Mouse (Mus musculus) MEL (cell line): ENCODE data around the gene Tesmin. TPM values are rescaled to one million over a fixed set of nuclear protein-coding genes. Genes with fewer than 3 reads are reported as not detected.
A peak's percentile ranks its signal among the peaks of the same experiment; 100 is the strongest.

Experiments
- DNase-seq: peaks from one replicate; pipeline ENCODE4 v3.0.0; 2011; ENCODE audit warnings: low read depth, low spot score
- H3K27ac ChIP-seq: 2 replicates; pipeline ENCODE4 v1.5.1; 2012; ENCODE audit warnings: low read depth, mild to moderate bottlenecking, control low read depth, low read length, moderate library complexity; ENCODE audit not compliant: control insufficient read depth
- H3K27me3 ChIP-seq, 2 experiments: fragments of 150-350 bp in 1 of 2; sonication (generic) in 1 of 2; 2 replicates each; pipeline ENCODE4 v1.6.1; 2012; ENCODE audit warnings: low read length in 2 of 2, mild to moderate bottlenecking in 2 of 2, improper control_type of control experiment in 1 of 2, moderate library complexity in 1 of 2; ENCODE audit not compliant: insufficient read depth in 2 of 2, control insufficient read depth in 1 of 2
- H3K36me3 ChIP-seq, 2 experiments: 2 replicates each; pipeline ENCODE4 v1.6.1; 2012 to 2014; ENCODE audit warnings: low read length in 2 of 2, improper control_type of control experiment in 1 of 2, inconsistent platforms in 1 of 2, mild to moderate bottlenecking in 1 of 2; ENCODE audit not compliant: insufficient read depth in 2 of 2, control insufficient read depth in 1 of 2
- H3K4me1 ChIP-seq, 2 experiments: fragments of 150-350 bp in 1 of 2; sonication (generic) in 1 of 2; 2 replicates each; pipeline ENCODE4 v1.6.1; 2012; ENCODE audit warnings: low read length in 2 of 2, improper control_type of control experiment in 1 of 2, mild to moderate bottlenecking in 1 of 2; ENCODE audit not compliant: insufficient read depth in 2 of 2, control insufficient read depth in 1 of 2
- H3K4me3 ChIP-seq, 2 experiments: fragments of 150-350 bp in 1 of 2; sonication (generic) in 1 of 2; 2 replicates each; pipeline ENCODE4 v1.5.1; 2012; ENCODE audit warnings: low read depth in 2 of 2, low read length in 2 of 2, mild to moderate bottlenecking in 2 of 2, moderate library complexity in 2 of 2, control low read depth in 1 of 2, improper control_type of control experiment in 1 of 2; ENCODE audit not compliant: control insufficient read depth in 1 of 2, insufficient read depth in 1 of 2
- H3K79me2 ChIP-seq: 2 replicates; pipeline ENCODE4 v1.6.1; 2012; ENCODE audit warnings: mild to moderate bottlenecking, low read length, moderate library complexity; ENCODE audit not compliant: control insufficient read depth, poor library complexity, insufficient read depth
- H3K9ac ChIP-seq: 2 replicates; pipeline ENCODE4 v1.6.1; 2012; ENCODE audit warnings: low read depth, mild to moderate bottlenecking, control low read depth, low read length, moderate library complexity; ENCODE audit not compliant: control insufficient read depth, poor library complexity, severe bottlenecking
- H3K9me3 ChIP-seq: fragments of 150-350 bp; sonication (generic); replicated peaks from 2 replicates; pipeline ENCODE4 v1.6.1; 2012; ENCODE audit warnings: mild to moderate bottlenecking, low read length, improper control_type of control experiment, moderate library complexity; ENCODE audit not compliant: insufficient read depth
- BHLHE40 ChIP-seq: IDR thresholded peaks from 2 replicates; pipeline ENCODE4 v1.6.1; 2012; ENCODE audit warnings: low read depth, mild to moderate bottlenecking, inconsistent platforms, low read length, improper control_type of control experiment, borderline replicate concordance
- CHD1 ChIP-seq: IDR thresholded peaks from 2 replicates; pipeline ENCODE4 v1.6.1; 2012; ENCODE audit warnings: low read depth, mild to moderate bottlenecking, inconsistent platforms, low read length, improper control_type of control experiment
- CTCF ChIP-seq, 3 experiments: IDR thresholded peaks in 2 of 3; conservative IDR thresholded peaks in 1 of 3; 2 replicates each; pipeline ENCODE4 v1.5.1; 2011 to 2012; ENCODE audit warnings: low read length in 3 of 3, low read depth in 2 of 3, mild to moderate bottlenecking in 2 of 3, improper control_type of control experiment in 1 of 3, inconsistent platforms in 1 of 3, mixed read lengths in 1 of 3, moderate library complexity in 1 of 3; ENCODE audit not compliant: control insufficient read depth in 1 of 3, insufficient read depth in 1 of 3, poor library complexity in 1 of 3, severe bottlenecking in 1 of 3
- EP300 ChIP-seq, 2 experiments: IDR thresholded peaks; 2 replicates each; pipeline ENCODE4 v1.6.1; 2011; ENCODE audit warnings: improper control_type of control experiment in 2 of 2, low read length in 2 of 2, low read depth in 1 of 2, mild to moderate bottlenecking in 1 of 2
- ETS1 ChIP-seq: IDR thresholded peaks from 2 replicates; pipeline ENCODE4 v1.6.1; 2012; ENCODE audit warnings: low read depth, mild to moderate bottlenecking, inconsistent platforms, low read length, improper control_type of control experiment, moderate library complexity
- GABPA ChIP-seq: IDR thresholded peaks from 2 replicates; pipeline ENCODE4 v1.6.1; 2012; ENCODE audit warnings: low read depth, mild to moderate bottlenecking, inconsistent platforms, low read length, improper control_type of control experiment, moderate library complexity
- HCFC1 ChIP-seq: IDR thresholded peaks from 2 replicates; pipeline ENCODE4 v1.6.1; 2012; ENCODE audit warnings: low read depth, mild to moderate bottlenecking, inconsistent platforms, low read length, improper control_type of control experiment, moderate library complexity
- MAX ChIP-seq: IDR thresholded peaks from 2 replicates; pipeline ENCODE4 v1.6.1; 2011; ENCODE audit warnings: low read length, improper control_type of control experiment
- MAZ ChIP-seq: IDR thresholded peaks from 2 replicates; pipeline ENCODE4 v1.6.1; 2012; ENCODE audit warnings: low read depth, mild to moderate bottlenecking, inconsistent platforms, low read length, improper control_type of control experiment
- MEF2A ChIP-seq: IDR thresholded peaks from 2 replicates; pipeline ENCODE4 v1.6.1; 2014; ENCODE audit warnings: low read depth, mild to moderate bottlenecking, inconsistent platforms, low read length, improper control_type of control experiment; ENCODE audit not compliant: poor library complexity, insufficient replicate concordance, severe bottlenecking; ENCODE audit errors: extremely low read depth
- MYB ChIP-seq: IDR thresholded peaks from 2 replicates; pipeline ENCODE4 v1.6.1; 2011; ENCODE audit warnings: mild to moderate bottlenecking, low read depth, low read length, improper control_type of control experiment
- NELFE ChIP-seq: IDR thresholded peaks from 2 replicates; pipeline ENCODE4 v1.6.1; 2011; ENCODE audit warnings: low read depth, low read length, improper control_type of control experiment
- NRF1 ChIP-seq: IDR thresholded peaks from 2 replicates; pipeline ENCODE4 v1.6.1; 2014; ENCODE audit warnings: low read depth, mild to moderate bottlenecking, inconsistent platforms, low read length, improper control_type of control experiment, moderate library complexity; ENCODE audit not compliant: poor library complexity, insufficient read depth, severe bottlenecking
- POLR2A ChIP-seq, 2 experiments: IDR thresholded peaks; 2 replicates each; pipeline ENCODE4 v1.6.1; 2011 to 2012; ENCODE audit warnings: low read length in 2 of 2, mild to moderate bottlenecking in 2 of 2, control low read depth in 1 of 2, improper control_type of control experiment in 1 of 2, low read depth in 1 of 2, moderate library complexity in 1 of 2; ENCODE audit not compliant: control insufficient read depth in 1 of 2, insufficient read depth in 1 of 2, poor library complexity in 1 of 2
- POLR2AphosphoS2 ChIP-seq: IDR thresholded peaks from 2 replicates; pipeline ENCODE4 v1.6.1; 2011; ENCODE audit warnings: low read length, improper control_type of control experiment
- POLR2AphosphoS5 ChIP-seq: IDR thresholded peaks from 2 replicates; pipeline ENCODE4 v1.6.1; 2012; ENCODE audit warnings: low read depth, borderline replicate concordance, mild to moderate bottlenecking, inconsistent platforms, low read length, moderate library complexity, mixed read lengths
- SIN3A ChIP-seq: IDR thresholded peaks from 2 replicates; pipeline ENCODE4 v1.6.1; 2012; ENCODE audit warnings: low read length, improper control_type of control experiment, inconsistent platforms
- SMC3 ChIP-seq: IDR thresholded peaks from 2 replicates; pipeline ENCODE4 v1.6.1; 2011; ENCODE audit warnings: low read depth, low read length, improper control_type of control experiment
- TCF12 ChIP-seq: IDR thresholded peaks from 2 replicates; pipeline ENCODE4 v1.6.1; 2014; ENCODE audit warnings: low read depth, mild to moderate bottlenecking, inconsistent platforms, low read length, improper control_type of control experiment, moderate library complexity
- ZC3H11A ChIP-seq: IDR thresholded peaks from 2 replicates; pipeline ENCODE4 v1.6.1; 2012; ENCODE audit warnings: low read depth, mild to moderate bottlenecking, inconsistent platforms, low read length, improper control_type of control experiment
- polyA plus RNA-seq, 2 experiments: library from polyadenylated mRNA; stranded (reverse) in 1 of 2; unstranded in 1 of 2; fragments of >175 nt in 1 of 2; fragments of >200 nt in 1 of 2; gene quantifications; 2 replicates each; pipeline versions ENCODE4 v1.2.1 to v1.2.4; 2012; ENCODE audit warnings: low replicate concordance in 2 of 2, low read depth in 1 of 2; ENCODE audit not compliant: insufficient read length in 2 of 2, insufficient read depth in 1 of 2, missing spikeins in 1 of 2
- total RNA-seq: library from RNA; depleted of rRNA; stranded (reverse); fragments of 300-350 nt; gene quantifications from 2 replicates; pipeline ENCODE4 v1.2.3, GENCODE M21; 2012; rRNA removed

Tesmin gene
- total RNA-seq (1.1 and 2.1 TPM in 2 replicates), polyA plus RNA-seq (1 to 10 TPM in 1 of 2 experiments, not detected in 1; 2.2 TPM)

DNA sequence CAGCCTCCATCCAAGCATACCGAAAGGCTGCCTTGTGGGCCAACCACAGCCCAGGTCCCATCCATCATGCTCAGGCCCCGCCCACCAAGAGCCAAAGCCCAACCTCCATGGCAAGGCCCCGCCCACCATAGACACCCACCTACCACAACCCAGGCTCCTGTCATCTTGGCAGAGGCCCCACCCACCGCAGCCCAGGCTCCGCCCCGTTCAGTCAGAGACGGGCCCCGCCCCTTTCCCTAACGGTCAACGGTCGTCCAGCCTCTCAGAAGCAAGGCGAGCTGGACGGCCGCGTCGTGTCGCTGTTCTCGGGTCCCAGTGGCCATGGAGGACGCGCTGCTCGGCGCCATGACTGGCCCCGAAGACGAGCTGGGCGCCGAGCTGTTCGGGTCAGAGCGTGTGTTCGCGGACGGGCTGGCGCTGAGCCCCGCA, at the start of gene Tesmin:
TSS of gene Tesmin (plus strand) at position 229 of the 429 bp plus-strand sequence.
- Histone ChIP-seq H3K27me3 (no peaks in the 10 kb centered on the region), H3K9ac (peak within 1 kb of the TSS; percentile 83), H3K4me3 (peak within 1 kb of the TSS; percentile 38 to 54), H3K4me1 (peaks cover 8 to 16% of the 10 kb centered on the region in 2 experiments; a peak in 3 of 4 replicates), H3K9me3 (no peaks in the 10 kb centered on the region), H3K36me3 (peaks cover 0 to 12% of the 10 kb centered on the region in 2 experiments; a peak in 2 of 4 replicates), H3K79me2 (no peaks in the 10 kb centered on the region; the same call in 1 of the 2 replicates), H3K27ac (peak within 1 kb of the TSS; percentile 78)
- TF ChIP-seq TCF12 = peak; percentile 7; the same call in 1 of the 2 replicates
- TF ChIP-seq MAX = no peak
- TF ChIP-seq NELFE = peak; percentile 79
- TF ChIP-seq CHD1 = no peak
- TF ChIP-seq POLR2A (IDR thresholded peaks at IDR 0.05; ENCODE audit: control insufficient read depth in 1 of 2, insufficient read depth in 1 of 2, low read depth in 1 of 2, low read length in 2 of 2, poor library complexity in 1 of 2) = peak in 1 of 2 experiments; percentile 72; a peak in 1 of 4 replicates
- TF ChIP-seq POLR2AphosphoS2 = peak; percentile 76; the same call in 1 of the 2 replicates
- TF ChIP-seq CTCF (IDR thresholded peaks at IDR 0.05 in 2 of 3, conservative IDR thresholded peaks at IDR 0.05 in 1 of 3; ENCODE audit: control insufficient read depth in 1 of 3, insufficient read depth in 1 of 3, low read depth in 2 of 3, low read length in 3 of 3, poor library complexity in 1 of 3, severe bottlenecking in 1 of 3) = peak in 2 of 3 experiments; percentile 45 to 46; a peak in 4 of 6 replicates
- TF ChIP-seq MYB = peak; percentile 99
- peak in 1 of 2 experiments; percentile 68; a peak in 2 of 4 replicates for TF ChIP-seq EP300 (IDR thresholded peaks at IDR 0.05; ENCODE audit: low read depth in 1 of 2, low read length in 2 of 2)
- TF ChIP-seq GABPA = no peak
- 0 out of 2 replicates have a peak, but pooled peaks have one; percentile 22 for TF ChIP-seq NRF1
- TF ChIP-seq SMC3 = 0 out of 2 replicates have a peak, but pooled peaks have one; percentile 11
- TF ChIP-seq MEF2A = no peak
- no peak for TF ChIP-seq MAZ
- DNase-seq = peak; percentile 93

DNA sequence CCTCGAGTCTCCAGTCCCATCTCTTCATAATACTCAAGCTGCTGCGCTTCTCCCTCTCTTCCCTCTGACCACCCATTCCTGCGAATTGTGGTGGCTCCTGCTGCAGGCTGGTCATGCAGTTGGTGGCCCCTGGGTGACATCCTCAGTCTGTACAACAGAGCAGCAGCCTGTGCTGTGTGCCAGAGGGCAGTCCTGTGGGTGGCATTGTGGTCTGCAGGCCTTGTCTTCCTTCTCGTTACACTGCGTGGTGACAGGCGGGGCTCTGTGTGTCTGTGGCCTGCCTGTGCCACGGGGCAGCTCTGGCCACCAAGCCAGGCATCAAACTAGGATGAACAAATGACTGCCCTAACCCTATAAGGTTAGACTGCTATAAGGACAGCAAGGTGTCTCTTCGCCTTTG, 49.5 kb upstream of the Tesmin start:
- Histone ChIP-seq H3K27ac (no peak overlapping the region), H3K4me1 (peaks cover 2 to 10% of the 10 kb centered on the region in 2 experiments)
- no peak for TF ChIP-seq SIN3A
- TF ChIP-seq POLR2AphosphoS5 = no peak
- TF ChIP-seq NRF1 = no peak
- TF ChIP-seq MAZ = no peak
- TF ChIP-seq BHLHE40 = no peak
- TF ChIP-seq ZC3H11A = no peak
- no peak for TF ChIP-seq HCFC1
- TF ChIP-seq EP300 (IDR thresholded peaks at IDR 0.05; ENCODE audit: low read depth in 1 of 2, low read length in 2 of 2) = no peak
- no peak for TF ChIP-seq POLR2A (IDR thresholded peaks at IDR 0.05; ENCODE audit: control insufficient read depth in 1 of 2, insufficient read depth in 1 of 2, low read depth in 1 of 2, low read length in 2 of 2, poor library complexity in 1 of 2)
- TF ChIP-seq ETS1 = no peak
- TF ChIP-seq, all 39 proteins: peak for 0
- no peak for DNase-seq
- H3K4me3 ChIP-seq = no peak overlapping the region
- no peaks in the 10 kb centered on the region for H3K9me3 ChIP-seq
- H3K27me3 ChIP-seq = no peaks in the 10 kb centered on the region
- H3K36me3 ChIP-seq = peaks cover 0 to 8% of the 10 kb centered on the region in 2 experiments; a peak in 2 of 4 replicates
- no peaks in the 10 kb centered on the region for H3K79me2 ChIP-seq
- H3K9ac ChIP-seq = no peak overlapping the region
